Mouse (Mus musculus) midbrain, embryonic 14.5 days (tissue): ENCODE data around the gene Patz1. TPM values are rescaled to one million over a fixed set of nuclear protein-coding genes. Genes with fewer than 3 reads are reported as not detected.

ENCODE experiments used
- ATAC-seq: fragments of 200-750 bp; cut with Nextera tagmentation; 2 replicates; pipeline ENCODE4 v1.8.0; 2017; ENCODE audit warnings: moderate number of reproducible peaks, moderate library complexity; ENCODE audit not compliant: low FRiP score, low TSS enrichment
- DNase-seq: peaks from one replicate; pipeline ENCODE4 v3.0.0-alpha.2; 2015
- H3K27ac ChIP-seq: fragments of 300-500 bp; sonication (generic); replicated peaks from 2 replicates; pipeline ENCODE4 v1.5.1; 2014; ENCODE audit warnings: mild to moderate bottlenecking, low read depth, low read length, moderate library complexity
- H3K27me3 ChIP-seq: fragments of 300-500 bp; sonication (generic); 2 replicates; pipeline ENCODE4 v1.6.1; 2014; ENCODE audit warnings: low read length, control low read depth, mixed read lengths; ENCODE audit not compliant: control insufficient read depth, insufficient read depth
- H3K36me3 ChIP-seq: fragments of 300-500 bp; sonication (generic); 2 replicates; pipeline ENCODE4 v1.6.1; 2014; ENCODE audit warnings: low read length, control low read depth; ENCODE audit not compliant: control insufficient read depth, insufficient read depth
- H3K4me1 ChIP-seq: fragments of 300-500 bp; sonication (generic); 2 replicates; pipeline ENCODE4 v1.6.1; 2014; ENCODE audit warnings: mild to moderate bottlenecking, antibody characterized with exemption, low read length, control low read depth; ENCODE audit not compliant: control insufficient read depth, insufficient read depth
- H3K4me2 ChIP-seq: fragments of 300-500 bp; sonication (generic); 2 replicates; pipeline ENCODE4 v1.6.1; 2014; ENCODE audit warnings: mild to moderate bottlenecking, low read length, moderate library complexity
- H3K4me3 ChIP-seq: fragments of 300-500 bp; sonication (generic); replicated peaks from 2 replicates; pipeline ENCODE4 v1.5.1; 2014; ENCODE audit warnings: low read depth, low read length
- H3K9ac ChIP-seq: fragments of 300-500 bp; sonication (generic); replicated peaks from 2 replicates; pipeline ENCODE4 v1.6.1; 2014; ENCODE audit warnings: mild to moderate bottlenecking, low read length, moderate library complexity
- H3K9me3 ChIP-seq: fragments of 300-500 bp; sonication (generic); 2 replicates; pipeline ENCODE4 v1.6.1; 2016; ENCODE audit warnings: low read length, control low read depth, mixed read lengths; ENCODE audit not compliant: control insufficient read depth
- WGBS: fragments of 180-500 bp; shearing (Covaris S2); extraction: QIAGEN DNeasy Blood & Tissue Kit; methylation state at CpG from one replicate; pipeline ENCODE4 v1.1.7; 2014; 5-methylcytosine and 5-hydroxymethylcytosine counted together
- polyA plus RNA-seq: library from polyadenylated mRNA; unstranded; fragments of >200 nt; fragmentation: Nextera tagmentation; extraction: Ambion mirVana; gene quantifications from 2 replicates; pipeline ENCODE4 v1.2.1, GENCODE M21; 2014

Patz1 gene
- polyA plus RNA-seq, 1 experiment from 2014 or later, result 78.7 TPM

- Histone ChIP-seq H3K36me3 (peaks cover 14% of the 10 kb centered on the region; the same call in 1 of the 2 replicates), H3K4me2 (no peak overlapping the region), H3K4me1 (peaks cover 21% of the 10 kb centered on the region), H3K9ac (no peak overlapping the region), H3K27me3 (no peaks in the 10 kb centered on the region), H3K27ac (0 out of 2 replicates have a peak overlapping the region, but pooled peaks have one; percentile 26), H3K9me3 (no peaks in the 10 kb centered on the region), H3K4me3 (no peak overlapping the region)
- DNase-seq (no peak), ATAC-seq (no peak)
- 75% methylated on average over 3 of the region's 3 CpGs for WGBS
These were observed 47.9 kb downstream of the Patz1 start for GRCm38 (mm10) chr11:3336602-3337001.

- Histone ChIP-seq H3K27me3 (no peaks in the 10 kb centered on the region), H3K27ac (peak overlapping the region; percentile 68), H3K36me3 (peaks cover 21% of the 10 kb centered on the region; the same call in 1 of the 2 replicates), H3K4me1 (peaks cover 16% of the 10 kb centered on the region), H3K9ac (peak overlapping the region; percentile 25; the same call in 1 of the 2 replicates), H3K9me3 (no peaks in the 10 kb centered on the region), H3K4me2 (0 out of 2 replicates have a peak overlapping the region, but pooled peaks have one; percentile 10), H3K4me3 (no peak overlapping the region)
- DNase-seq (peak; percentile 68), ATAC-seq (peak; percentile 68)
- 4% methylated on average over 12 of the region's 12 CpGs for WGBS
These were observed 48.7 kb downstream of the Patz1 start for GRCm38 (mm10) chr11:3337173-3337955.

- DNase-seq (no peak), ATAC-seq (no peak)
- H3K27me3 ChIP-seq, result no peaks in the 10 kb centered on the region
- no peak overlapping the region for H3K4me2 ChIP-seq
- H3K9ac ChIP-seq, result peak overlapping the region; percentile 25; the same call in 1 of the 2 replicates
- WGBS, result 48% methylated on average over 5 of the region's 5 CpGs
- H3K27ac ChIP-seq, result peak overlapping the region; percentile 68
- no peak overlapping the region for H3K4me3 ChIP-seq
- H3K4me1 ChIP-seq, result 0 out of 2 replicates have a peak, but pooled peaks cover 11% of the 10 kb centered on the region
- H3K36me3 ChIP-seq, result peaks cover 26% of the 10 kb centered on the region; the same call in 1 of the 2 replicates
- H3K9me3 ChIP-seq, result no peaks in the 10 kb centered on the region
These were observed 49.3 kb downstream of the Patz1 start for GRCm38 (mm10) chr11:3337961-3338360.

GRCm38 (mm10) chr11:3341476-3341875, 52.8 kb downstream of the Patz1 start:
- Histone ChIP-seq H3K4me2 (no peak overlapping the region), H3K36me3 (peaks cover 47% of the 10 kb centered on the region), H3K4me1 (0 out of 2 replicates have a peak, but pooled peaks cover 11% of the 10 kb centered on the region), H3K27ac (no peak overlapping the region), H3K4me3 (no peak overlapping the region), H3K9ac (no peak overlapping the region), H3K27me3 (no peaks in the 10 kb centered on the region), H3K9me3 (no peaks in the 10 kb centered on the region)
- ATAC-seq, result no peak
- DNase-seq, result no peak
- 87% methylated on average over 5 of the region's 5 CpGs for WGBS

GRCm38 (mm10) chr11:3344916-3345315, 56.2 kb downstream of the Patz1 start:
- Histone ChIP-seq H3K4me2 (no peak overlapping the region), H3K36me3 (peaks cover 75% of the 10 kb centered on the region)

GRCm38 (mm10) chr11:3346351-3346750, 57.7 kb downstream of the Patz1 start:
- ATAC-seq (no peak), DNase-seq (no peak)
- WGBS, result 92% methylated on average over 7 of the region's 7 CpGs
- Histone ChIP-seq H3K9ac (no peak overlapping the region), H3K9me3 (no peaks in the 10 kb centered on the region), H3K36me3 (peaks cover 87% of the 10 kb centered on the region), H3K4me2 (no peak overlapping the region), H3K4me3 (no peak overlapping the region), H3K4me1 (no peaks in the 10 kb centered on the region), H3K27ac (no peak overlapping the region), H3K27me3 (no peaks in the 10 kb centered on the region)

More at GRCm38 (mm10) chr11:3344916-3345315, 56.2 kb downstream of the Patz1 start:
- WGBS, result 94% methylated on average over 3 of the region's 3 CpGs
- no peak overlapping the region for H3K4me3 ChIP-seq
- no peak for DNase-seq
- no peak overlapping the region for H3K27ac ChIP-seq
- no peak for ATAC-seq
- no peaks in the 10 kb centered on the region for H3K4me1 ChIP-seq
- no peaks in the 10 kb centered on the region for H3K27me3 ChIP-seq
- H3K9ac ChIP-seq, result no peak overlapping the region
- no peaks in the 10 kb centered on the region for H3K9me3 ChIP-seq

GRCm38 (mm10) chr11:3347091-3347834, 58.6 kb downstream of the Patz1 start:
- WGBS, result 55% methylated on average over 12 of the region's 12 CpGs
- Histone ChIP-seq H3K4me1 (no peaks in the 10 kb centered on the region), H3K4me2 (no peak overlapping the region), H3K27me3 (no peaks in the 10 kb centered on the region), H3K4me3 (no peak overlapping the region), H3K27ac (peak overlapping the region; percentile 49), H3K9me3 (no peaks in the 10 kb centered on the region), H3K9ac (no peak overlapping the region), H3K36me3 (peaks cover 86% of the 10 kb centered on the region)
- peak; percentile 71; the same call in 1 of the 2 replicates for ATAC-seq
- peak; percentile 93 for DNase-seq

GRCm38 (mm10) chr11:3347835-3348195, 59.1 kb downstream of the Patz1 start:
- Histone ChIP-seq H3K9ac (no peak overlapping the region), H3K27me3 (no peaks in the 10 kb centered on the region), H3K4me1 (no peaks in the 10 kb centered on the region), H3K36me3 (peaks cover 88% of the 10 kb centered on the region), H3K27ac (peak overlapping the region; percentile 49; the same call in 1 of the 2 replicates), H3K4me3 (no peak overlapping the region), H3K4me2 (no peak overlapping the region), H3K9me3 (no peaks in the 10 kb centered on the region)
- DNase-seq, result no peak
- no peak for ATAC-seq
